Mouse (Mus musculus) olfactory bulb, adult 2 months (tissue): ENCODE measurements around the gene Hist1h4c.

ENCODE experiments used
- CTCF ChIP-seq: fragments of 200-500 bp; IDR thresholded peaks from 2 replicates; pipeline ENCODE4 v1.5.1; 2012; ENCODE audit warnings: low read depth, mild to moderate bottlenecking, low read length, moderate library complexity; ENCODE audit not compliant: insufficient read depth
- POLR2A ChIP-seq: fragments of 200-500 bp; IDR thresholded peaks from 2 replicates; pipeline ENCODE4 v1.6.1; 2012; ENCODE audit warnings: mild to moderate bottlenecking, low read depth, low read length, moderate library complexity; ENCODE audit not compliant: insufficient read depth

DNA sequence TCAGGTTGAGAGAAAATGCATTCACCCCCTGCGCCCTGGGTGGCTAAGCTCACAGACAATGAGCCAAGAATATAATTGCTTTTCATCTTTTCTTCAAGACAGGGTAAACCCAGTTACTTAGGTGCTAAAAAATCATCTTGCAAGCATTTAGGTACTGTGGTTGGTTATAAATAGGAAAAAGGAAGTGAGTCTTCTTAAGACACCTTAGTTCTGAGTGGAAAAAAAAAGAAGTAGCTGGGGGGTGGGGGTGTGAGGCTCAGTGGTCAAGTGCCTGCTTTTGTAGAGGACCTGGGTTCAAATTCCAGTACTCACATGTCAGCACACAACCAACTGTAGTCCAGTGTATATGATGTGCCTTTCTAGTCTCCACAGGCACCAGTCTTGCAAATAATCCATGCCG lies 9.3 kb downstream of the Hist1h4c start:
- no peak for TF ChIP-seq CTCF
- no peak for TF ChIP-seq POLR2A
